In genomic region chr13:107022266-107023171, GRCm38 (mm10) we compare ENCODE assay signal across 8 mouse cellular contexts. TPM values are rescaled to one million over a fixed set of nuclear protein-coding genes. Genes with fewer than 3 reads are reported as not detected.
A peak's percentile ranks its signal among the peaks of the same experiment; 100 is the strongest.
DNase-seq lines count a peak whose midpoint lies in the region; ATAC-seq and TF ChIP-seq lines count a peak whose summit lies in the region.

No protein-coding gene starts in this region.

- peak; percentile 74 for DNase-seq in 416B (ENCODE audit: low read depth)
- peak; percentile 86 to 93 for DNase-seq in adrenal gland, postnatal 36 days
- peak; percentile 41 for DNase-seq in heart, adult 8-10 months (ENCODE audit: low spot score)
- DNase-seq in kidney, adult 8-10 months = peak; percentile 63 to 64
- DNase-seq in midbrain, postnatal 0 days (ENCODE audit: low spot score) = peak; percentile 92
- peak; percentile 63 to 68 for DNase-seq in spleen, postnatal 14 days (ENCODE audit: low spot score in 2 of 2)

- H3K4me3 ChIP-seq in embryonic facial prominence, embryonic 13.5 days = peak overlapping the region; percentile 83
- peak overlapping the region; percentile 94 for H3K4me3 ChIP-seq in limb, embryonic 15.5 days
- peak overlapping the region; percentile 98 for H3K4me3 ChIP-seq in midbrain, postnatal 0 days (ENCODE audit: low read depth, low read length)

- peaks cover 6% of the 10 kb centered on the region; the same call in 1 of the 2 replicates for H3K9me3 ChIP-seq in embryonic facial prominence, embryonic 13.5 days
- H3K9me3 ChIP-seq in limb, embryonic 15.5 days = no peaks in the 10 kb centered on the region
- H3K9me3 ChIP-seq in midbrain, postnatal 0 days (ENCODE audit: low read length) = no peaks in the 10 kb centered on the region

- peak overlapping the region; percentile 77 for H3K4me2 ChIP-seq in embryonic facial prominence, embryonic 13.5 days
- H3K4me2 ChIP-seq in limb, embryonic 15.5 days = peak overlapping the region; percentile 78
- peak overlapping the region; percentile 77 for H3K4me2 ChIP-seq in midbrain, postnatal 0 days (ENCODE audit: low read depth, low read length, poor library complexity, severe bottlenecking)

- 2% methylated on average over 52 of the region's 97 CpGs for WGBS in embryonic facial prominence, embryonic 13.5 days
- WGBS in limb, embryonic 15.5 days = 1% methylated on average over 64 of the region's 97 CpGs
- WGBS in midbrain, postnatal 0 days = under 1% methylated on average over 53 of the region's 97 CpGs

- H3K36me3 ChIP-seq in embryonic facial prominence, embryonic 13.5 days = no peaks in the 10 kb centered on the region
- H3K36me3 ChIP-seq in limb, embryonic 15.5 days = no peaks in the 10 kb centered on the region
- H3K36me3 ChIP-seq in midbrain, postnatal 0 days (ENCODE audit: insufficient read depth, low read length) = no peaks in the 10 kb centered on the region

- H3K27me3 ChIP-seq in embryonic facial prominence, embryonic 13.5 days = no peaks in the 10 kb centered on the region
- no peaks in the 10 kb centered on the region for H3K27me3 ChIP-seq in limb, embryonic 15.5 days
- no peaks in the 10 kb centered on the region for H3K27me3 ChIP-seq in midbrain, postnatal 0 days (ENCODE audit: insufficient read depth, low read length)

- H3K27ac ChIP-seq in embryonic facial prominence, embryonic 13.5 days = peak overlapping the region; percentile 93
- peak overlapping the region; percentile 93 for H3K27ac ChIP-seq in limb, embryonic 15.5 days
- H3K27ac ChIP-seq in midbrain, postnatal 0 days (ENCODE audit: low read depth, low read length) = peak overlapping the region; percentile 98

- H3K4me1 ChIP-seq in embryonic facial prominence, embryonic 13.5 days = peaks cover 18% of the 10 kb centered on the region
- H3K4me1 ChIP-seq in limb, embryonic 15.5 days = peaks cover 2% of the 10 kb centered on the region; the same call in 1 of the 2 replicates
- H3K4me1 ChIP-seq in midbrain, postnatal 0 days (ENCODE audit: insufficient read depth, low read length) = no peaks in the 10 kb centered on the region

- H3K9ac ChIP-seq in embryonic facial prominence, embryonic 13.5 days = peak overlapping the region; percentile 93
- peak overlapping the region; percentile 82 for H3K9ac ChIP-seq in limb, embryonic 15.5 days
- peak overlapping the region; percentile 91 for H3K9ac ChIP-seq in midbrain, postnatal 0 days (replicated peaks; ENCODE audit: low read length, poor library complexity, severe bottlenecking)

- TF ChIP-seq CTCF in midbrain, postnatal 0 days (IDR thresholded peaks at IDR 0.05) = no peak

- ATAC-seq in embryonic facial prominence, embryonic 13.5 days (ENCODE audit: insufficient number of reproducible peaks, insufficient read depth, low FRiP score, low TSS enrichment, low read depth) = peak; percentile 96
- ATAC-seq in limb, embryonic 15.5 days (ENCODE audit: insufficient number of reproducible peaks, low FRiP score, low TSS enrichment, low read depth) = peak; percentile 96
- peak; percentile 95 for ATAC-seq in midbrain, postnatal 0 days (ENCODE audit: low FRiP score)

RNA-seq across cellular contexts. Expression of gene Kif2a, which starts 0.6 kb away (rescaled TPM):
- total RNA-seq in adrenal gland, postnatal 36 days (2021) = 10 to 100 TPM; 49.5 to 51.6 TPM
- 14.3 and 17.7 TPM in 2 replicates for polyA plus RNA-seq in embryonic facial prominence, embryonic 13.5 days (2015; fragmentation: Nextera tagmentation; extraction: Ambion mirVana)
- 10 to 100 TPM; 30.4 to 34.2 (median 31.1) TPM for total RNA-seq in heart, adult 8-10 months (2022)
- polyA plus RNA-seq in limb, embryonic 15.5 days (2015; fragmentation: Nextera tagmentation; extraction: Ambion mirVana) = 22.7 and 22.9 TPM in 2 replicates
- 44.4 and 58.9 TPM in 2 replicates for total RNA-seq in midbrain, postnatal 0 days (2014; rRNA removed)
- polyA plus RNA-seq in midbrain, postnatal 0 days (2015; fragmentation: Nextera tagmentation; extraction: Ambion mirVana) = 87.4 and 97.3 TPM in 2 replicates

Comparison
In these comparisons a context has a peak if more than half of its experiments do, and no peak if none do; other contexts are left out.
1. Peak in every context shown above with its lines: DNase-seq, ATAC-seq, H3K4me3 ChIP-seq and H3K27ac ChIP-seq.
2. DNase-seq: peak in every context shown above with its lines; median percentile 92 in midbrain, postnatal 0 days; 90 in adrenal gland, postnatal 36 days; 74 in 416B; 66 in spleen, postnatal 14 days; 64 in kidney, adult 8-10 months; 41 in heart, adult 8-10 months.